Mouse (Mus musculus) neural tube, embryonic 15.5 days (tissue): Measurements from ENCODE around the gene Cuedc2. TPM values are rescaled to one million over a fixed set of nuclear protein-coding genes. Genes with fewer than 3 reads are reported as not detected.

Experiments
- ATAC-seq: fragments of 200-750 bp; cut with Nextera tagmentation; 2 replicates; pipeline ENCODE4 v1.8.0; 2017; ENCODE audit warnings: mild to moderate bottlenecking, moderate TSS enrichment, moderate library complexity; ENCODE audit not compliant: low FRiP score
- H3K27ac ChIP-seq: fragments of 300-500 bp; sonication (generic); replicated peaks from 2 replicates; pipeline ENCODE4 v1.5.1; 2015; ENCODE audit warnings: mild to moderate bottlenecking, inconsistent platforms
- H3K27me3 ChIP-seq: fragments of 300-500 bp; sonication (generic); replicated peaks from 2 replicates; pipeline ENCODE4 v1.6.1; 2015; ENCODE audit warnings: inconsistent platforms
- H3K36me3 ChIP-seq: fragments of 300-500 bp; sonication (generic); 2 replicates; pipeline ENCODE4 v1.6.1; 2015; ENCODE audit warnings: inconsistent platforms
- H3K4me1 ChIP-seq: fragments of 300-500 bp; sonication (generic); 2 replicates; pipeline ENCODE4 v1.6.1; 2015; ENCODE audit warnings: inconsistent platforms
- H3K4me2 ChIP-seq: fragments of 300-500 bp; sonication (generic); 2 replicates; pipeline ENCODE4 v1.6.1; 2015; ENCODE audit warnings: inconsistent platforms, mild to moderate bottlenecking, moderate library complexity
- H3K4me3 ChIP-seq: fragments of 300-500 bp; sonication (generic); replicated peaks from 2 replicates; pipeline ENCODE4 v1.5.1; 2015; ENCODE audit warnings: mild to moderate bottlenecking, inconsistent platforms
- H3K9ac ChIP-seq: fragments of 300-500 bp; sonication (generic); replicated peaks from 2 replicates; pipeline ENCODE4 v1.6.1; 2015; ENCODE audit warnings: mild to moderate bottlenecking, inconsistent platforms
- H3K9me3 ChIP-seq: fragments of 300-500 bp; sonication (generic); replicated peaks from 2 replicates; pipeline ENCODE4 v1.6.1; 2016; ENCODE audit warnings: inconsistent platforms
- WGBS: fragments of 180-500 bp; shearing (Covaris S2); methylation state at CpG from one replicate; pipeline ENCODE4 v1.1.7; 2015; ENCODE audit warnings: mixed read lengths; 5-methylcytosine and 5-hydroxymethylcytosine counted together
- polyA plus RNA-seq: library from polyadenylated mRNA; unstranded; fragments of >200 nt; fragmentation: Nextera tagmentation; extraction: Ambion mirVana; gene quantifications from 2 replicates; pipeline ENCODE4 v1.2.1, GENCODE M21; 2015

The Cuedc2 gene
- polyA plus RNA-seq, 1 experiment from 2014 or later: 350 TPM

DNA sequence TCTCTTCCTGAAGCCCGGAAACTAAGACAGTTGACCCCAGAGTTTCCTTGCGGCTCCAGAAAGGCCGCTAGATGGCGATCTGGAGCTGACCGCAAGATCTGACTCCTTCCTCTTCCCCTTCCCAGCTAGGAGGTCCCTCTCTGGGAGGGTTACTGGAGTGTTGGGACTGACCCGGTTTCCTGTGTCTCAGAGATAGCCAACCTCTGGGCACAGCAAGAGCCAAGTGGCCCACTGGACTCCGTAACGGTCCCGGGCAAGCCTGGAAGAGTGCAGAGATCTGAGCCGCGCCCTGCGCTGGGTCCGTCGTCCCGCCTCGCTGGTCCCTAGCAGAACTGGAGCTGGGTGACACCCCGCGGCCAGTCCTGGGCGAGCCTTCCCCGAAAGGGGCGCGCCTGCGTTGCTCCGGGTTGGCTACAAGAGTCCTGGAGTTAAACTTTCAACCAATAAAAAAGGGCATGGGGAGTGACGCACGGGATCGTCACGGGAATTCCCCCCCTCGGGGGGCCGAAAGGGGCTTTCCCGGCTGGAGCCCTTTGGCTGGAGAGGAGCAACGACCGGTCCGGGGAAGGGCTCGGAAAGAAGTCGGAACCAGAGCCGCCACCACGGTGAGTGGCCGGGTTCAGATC is 34.2 kb downstream of the Cuedc2 start, which contains the start of gene Nfkb2:
Gene Nfkb2, plus strand, starts transcription at position 105 of the 626 bp plus-strand sequence.
- H3K9me3 ChIP-seq: no peaks in the 10 kb centered on the region
- no peaks in the 10 kb centered on the region for H3K36me3 ChIP-seq
- ATAC-seq: peak; percentile 67
- H3K4me1 ChIP-seq: peaks cover 37% of the 10 kb centered on the region
- H3K9ac ChIP-seq: peak within 1 kb of the TSS; percentile 47
- peaks cover 42% of the 10 kb centered on the region for H3K27me3 ChIP-seq
- H3K4me2 ChIP-seq: peak within 1 kb of the TSS; percentile 93
- H3K4me3 ChIP-seq: peak within 1 kb of the TSS; percentile 47
- peak within 1 kb of the TSS; percentile 68 for H3K27ac ChIP-seq
- under 1% methylated on average over 39 of the region's 39 CpGs for WGBS

DNA sequence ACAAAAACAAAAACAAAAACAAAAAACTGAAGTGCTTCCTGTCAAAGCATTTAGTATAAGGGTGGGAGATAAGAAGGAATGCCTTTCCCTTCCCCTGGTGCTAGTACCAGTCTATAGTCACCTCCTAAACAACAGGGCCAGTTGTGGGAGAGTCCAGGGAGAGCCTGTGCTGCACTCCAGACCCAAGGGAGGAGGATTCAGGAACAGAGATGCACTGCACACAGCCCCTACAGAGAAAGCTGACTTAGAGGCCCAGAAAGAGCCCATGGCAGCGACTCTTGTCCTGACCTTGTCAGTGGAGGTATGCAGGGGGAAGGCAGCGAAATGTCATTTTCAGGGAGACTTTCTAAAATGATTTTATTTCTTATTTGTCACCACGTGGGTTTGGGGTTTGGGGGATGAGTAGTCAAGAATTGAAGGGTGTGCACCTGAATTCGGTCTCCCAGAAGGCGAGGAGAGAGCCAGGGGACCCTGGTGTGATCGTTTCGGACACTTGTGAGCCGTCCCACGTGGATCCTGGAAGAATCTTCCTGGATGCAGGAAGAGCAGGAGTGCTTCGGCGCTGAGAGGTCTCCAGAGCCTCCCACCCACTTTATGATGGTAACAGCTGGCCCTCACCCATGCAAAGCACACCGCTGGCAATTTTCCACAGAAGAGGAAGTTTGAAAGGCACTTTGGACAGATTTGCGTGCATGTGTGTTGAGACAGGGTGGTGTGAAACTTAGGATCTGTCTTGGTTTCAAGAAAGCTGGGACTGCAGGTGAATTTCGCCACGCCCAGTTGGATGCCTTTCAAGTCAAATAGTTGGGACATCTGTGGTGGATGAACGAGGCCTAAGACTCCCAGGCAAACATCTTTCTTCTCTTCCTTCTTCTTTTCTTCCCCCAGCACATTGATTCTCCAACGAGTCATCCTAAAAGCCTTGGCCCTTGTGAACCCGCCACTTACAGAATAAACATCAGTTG is 35.0 kb downstream of the Cuedc2 start:
- H3K36me3 ChIP-seq: no peaks in the 10 kb centered on the region
- no peaks in the 10 kb centered on the region for H3K9me3 ChIP-seq
- no peak overlapping the region for H3K27ac ChIP-seq
- peaks cover 41% of the 10 kb centered on the region for H3K27me3 ChIP-seq
- 59% methylated on average over 18 of the region's 18 CpGs for WGBS
- peaks cover 30% of the 10 kb centered on the region for H3K4me1 ChIP-seq
- H3K4me2 ChIP-seq: peak overlapping the region; percentile 93
- 0 out of 2 replicates have a peak overlapping the region, but pooled peaks have one; percentile 47 for H3K9ac ChIP-seq
- no peak for ATAC-seq
- H3K4me3 ChIP-seq: peak overlapping the region; percentile 47

DNA sequence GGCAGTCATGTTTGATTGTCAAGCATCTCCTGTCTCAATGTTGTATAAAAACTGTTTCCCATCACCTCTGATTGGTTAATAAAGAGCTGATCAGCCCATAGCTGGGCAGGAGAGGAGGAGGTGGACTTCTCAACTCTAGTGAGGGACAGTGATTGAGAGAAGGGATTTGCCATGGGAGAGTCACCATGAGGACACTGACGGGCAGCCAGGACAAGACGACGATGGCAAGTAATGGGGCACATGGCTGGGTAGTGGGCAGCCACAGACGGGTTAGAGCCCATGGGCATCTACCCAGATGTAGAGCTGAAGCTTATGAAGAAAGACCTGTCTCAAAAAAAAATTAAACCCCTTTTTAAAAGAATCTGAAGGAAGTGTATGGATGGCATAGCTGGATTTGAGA is 36.0 kb downstream of the Cuedc2 start:
- no peaks in the 10 kb centered on the region for H3K9me3 ChIP-seq
- no peak for ATAC-seq
- no peaks in the 10 kb centered on the region for H3K36me3 ChIP-seq
- no peak overlapping the region for H3K9ac ChIP-seq
- peaks cover 32% of the 10 kb centered on the region for H3K27me3 ChIP-seq
- H3K4me3 ChIP-seq: no peak overlapping the region
- WGBS: 90% methylated on average over 4 of the region's 4 CpGs
- H3K4me2 ChIP-seq: no peak overlapping the region
- H3K4me1 ChIP-seq: peaks cover 28% of the 10 kb centered on the region
- no peak overlapping the region for H3K27ac ChIP-seq

DNA sequence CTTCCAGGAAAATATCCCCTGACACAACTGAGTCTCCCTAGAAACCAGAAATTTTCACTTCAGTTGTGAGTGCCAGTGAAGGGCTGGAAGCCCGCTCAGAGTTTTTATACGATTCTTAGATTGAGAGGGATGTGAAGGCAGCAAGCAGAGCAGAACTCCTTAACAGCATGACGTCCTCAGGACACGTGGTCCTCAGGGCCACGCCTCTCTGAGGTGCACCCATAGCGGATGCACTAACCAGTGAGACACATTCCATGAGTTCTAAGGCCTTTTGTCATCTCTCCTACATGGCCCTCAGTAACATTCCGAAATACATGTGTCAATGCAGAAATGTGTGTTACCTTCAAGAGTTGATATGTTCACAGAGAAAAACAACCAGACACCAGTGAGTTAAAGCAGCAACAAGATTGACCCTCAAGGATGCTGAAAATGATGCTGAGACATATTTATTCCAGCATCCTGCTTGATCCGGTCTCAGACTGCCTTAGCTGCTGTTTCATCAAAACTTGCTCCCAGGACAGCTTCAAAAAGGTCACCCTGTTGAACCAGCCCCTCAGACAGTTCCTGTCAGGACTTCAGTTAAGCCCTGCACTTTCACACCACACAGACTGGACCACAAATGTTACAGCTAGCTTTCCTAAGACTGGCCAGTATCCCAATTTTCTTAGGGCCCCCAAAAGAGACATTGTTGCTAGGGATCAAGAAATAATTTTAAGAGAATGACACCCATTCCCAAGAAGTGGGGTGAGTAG is 38.0 kb downstream of the Cuedc2 start:
- no peak overlapping the region for H3K9ac ChIP-seq
- H3K4me1 ChIP-seq: peaks cover 19% of the 10 kb centered on the region
- H3K4me2 ChIP-seq: no peak overlapping the region
- no peaks in the 10 kb centered on the region for H3K36me3 ChIP-seq
- H3K4me3 ChIP-seq: no peak overlapping the region
- WGBS: 42% methylated on average over 8 of the region's 8 CpGs
- H3K9me3 ChIP-seq: no peaks in the 10 kb centered on the region
- H3K27ac ChIP-seq: no peak overlapping the region
- no peak for ATAC-seq
- H3K27me3 ChIP-seq: peaks cover 13% of the 10 kb centered on the region

DNA sequence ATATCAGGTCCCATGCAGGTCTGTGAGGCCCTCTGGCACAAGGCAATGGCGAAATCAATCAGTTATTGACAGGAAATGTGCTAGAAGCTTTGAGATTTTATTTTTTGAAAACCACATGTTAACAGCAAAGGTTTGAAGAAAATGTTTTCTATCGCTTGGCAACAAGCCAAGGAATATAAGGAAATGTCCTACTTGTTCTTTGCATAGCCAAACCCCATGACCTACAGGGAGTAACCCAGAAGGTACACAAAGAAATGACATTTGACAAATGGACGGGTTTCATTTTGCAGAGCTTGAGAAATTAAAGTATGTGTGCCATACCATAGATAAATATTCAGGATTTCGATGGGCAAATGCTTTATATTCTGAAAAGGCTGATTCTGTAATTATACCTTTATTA is 41.6 kb downstream of the Cuedc2 start:
- 75% methylated on average over 4 of the region's 4 CpGs for WGBS
- H3K4me2 ChIP-seq: no peak overlapping the region
- no peak overlapping the region for H3K4me3 ChIP-seq
- H3K4me1 ChIP-seq: no peaks in the 10 kb centered on the region
- H3K36me3 ChIP-seq: no peaks in the 10 kb centered on the region
- no peak overlapping the region for H3K27ac ChIP-seq
- no peak for ATAC-seq
- H3K27me3 ChIP-seq: no peaks in the 10 kb centered on the region
- H3K9ac ChIP-seq: no peak overlapping the region
- H3K9me3 ChIP-seq: no peaks in the 10 kb centered on the region

DNA sequence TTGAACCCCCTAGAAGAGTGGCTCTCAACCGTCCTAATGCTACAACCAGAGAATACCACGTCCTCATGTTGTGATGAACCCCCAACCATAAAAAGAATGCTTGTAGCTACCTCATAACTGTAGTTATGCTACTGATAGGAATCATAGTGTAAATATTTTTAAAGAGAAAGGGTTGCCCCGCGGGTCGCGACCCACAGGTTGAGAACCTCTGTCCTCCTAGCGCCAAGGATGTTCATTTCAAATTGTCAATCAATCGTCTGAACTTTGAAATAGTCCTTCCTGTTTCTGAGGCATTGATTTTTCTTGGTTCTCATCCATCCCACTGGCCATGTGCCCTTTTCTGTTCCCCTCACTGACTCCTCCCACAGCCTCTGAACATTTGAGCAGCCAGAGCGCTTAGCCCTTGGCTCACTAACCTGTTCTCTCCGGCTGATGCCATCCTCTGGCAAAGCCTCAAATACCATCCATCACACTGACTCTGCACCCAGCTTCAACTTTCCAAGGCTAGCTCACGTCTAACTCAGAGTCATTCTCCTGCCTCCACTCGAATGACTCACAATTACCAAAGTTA is 47.9 kb downstream of the Cuedc2 start:
- Histone ChIP-seq H3K4me3 (no peak overlapping the region), H3K9ac (no peak overlapping the region), H3K9me3 (no peaks in the 10 kb centered on the region), H3K4me2 (no peak overlapping the region), H3K36me3 (peaks cover 19% of the 10 kb centered on the region), H3K27ac (no peak overlapping the region), H3K27me3 (no peaks in the 10 kb centered on the region), H3K4me1 (no peaks in the 10 kb centered on the region)
- no peak for ATAC-seq
- WGBS: 71% methylated on average over 12 of the region's 12 CpGs

DNA sequence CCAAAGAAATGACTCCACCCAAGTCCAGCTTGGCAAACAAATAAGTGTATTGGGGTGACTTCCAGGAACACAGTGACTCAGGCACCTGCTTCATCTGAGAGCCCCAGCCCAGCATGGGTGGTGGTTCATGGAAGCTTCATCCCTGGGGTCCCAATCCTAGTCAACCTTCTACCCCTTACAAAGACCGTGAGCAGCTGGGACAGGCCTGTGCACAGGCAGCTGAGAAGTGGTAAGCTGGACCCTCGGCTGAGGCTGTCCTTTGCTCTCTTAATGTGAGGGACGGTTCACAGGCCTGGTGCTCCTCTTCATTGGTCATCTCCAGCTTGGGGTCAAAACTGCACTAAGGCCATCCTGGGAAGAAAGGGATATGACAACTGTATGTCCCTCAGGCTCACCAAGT is 50.9 kb downstream of the Cuedc2 start:
- 90% methylated on average over 3 of the region's 3 CpGs for WGBS
- no peak overlapping the region for H3K27ac ChIP-seq
- no peak overlapping the region for H3K4me2 ChIP-seq
- H3K36me3 ChIP-seq: peaks cover 47% of the 10 kb centered on the region
- no peak for ATAC-seq
- no peaks in the 10 kb centered on the region for H3K27me3 ChIP-seq
- no peak overlapping the region for H3K9ac ChIP-seq
- no peaks in the 10 kb centered on the region for H3K4me1 ChIP-seq
- H3K9me3 ChIP-seq: no peaks in the 10 kb centered on the region
- H3K4me3 ChIP-seq: no peak overlapping the region

DNA sequence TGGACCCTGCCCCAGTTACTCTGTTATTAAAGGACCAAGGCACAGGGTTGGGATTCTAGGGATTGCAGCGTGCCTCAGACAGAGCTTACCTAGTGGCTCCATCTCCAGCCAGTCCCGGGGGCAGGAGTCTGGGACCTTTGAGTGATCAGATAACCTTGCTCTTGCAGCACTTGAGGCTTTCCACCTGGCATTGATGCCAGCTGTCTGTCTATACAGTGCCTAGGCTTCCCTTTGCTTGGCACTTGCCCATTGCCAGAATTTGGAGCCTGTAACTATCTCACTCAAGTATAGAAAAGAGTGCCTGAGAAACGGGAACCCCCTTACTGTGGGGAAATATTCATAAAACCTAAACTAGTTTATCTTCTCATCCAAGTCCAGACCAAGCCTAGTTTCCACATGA is 51.6 kb downstream of the Cuedc2 start:
- Histone ChIP-seq H3K4me2 (no peak overlapping the region), H3K27ac (no peak overlapping the region), H3K27me3 (no peaks in the 10 kb centered on the region), H3K9me3 (no peaks in the 10 kb centered on the region), H3K4me1 (no peaks in the 10 kb centered on the region), H3K36me3 (peaks cover 54% of the 10 kb centered on the region), H3K9ac (no peak overlapping the region), H3K4me3 (no peak overlapping the region)
- WGBS: 91% methylated on average over 3 of the region's 3 CpGs
- no peak for ATAC-seq

DNA sequence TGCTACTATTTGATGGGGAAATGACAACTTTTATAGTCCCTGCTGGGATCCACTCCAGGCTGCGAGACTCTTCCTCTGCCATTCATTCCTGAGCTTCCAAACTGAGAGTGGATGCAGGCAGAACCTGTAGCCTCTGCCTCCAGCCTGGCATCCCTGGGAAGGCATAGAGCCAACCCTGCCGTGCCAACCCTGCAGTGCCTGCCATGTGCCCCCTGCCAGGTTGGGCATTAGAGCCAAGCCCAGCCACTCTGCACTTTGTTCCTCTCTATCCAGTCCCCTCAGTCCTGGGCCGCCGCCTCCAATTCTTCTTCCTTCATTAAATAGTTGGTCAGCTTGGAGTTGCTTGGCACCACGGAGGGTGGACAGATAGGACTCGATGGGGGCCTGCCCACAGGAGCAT is 52.5 kb downstream of the Cuedc2 start:
- no peak overlapping the region for H3K9ac ChIP-seq
- no peaks in the 10 kb centered on the region for H3K4me1 ChIP-seq
- no peak overlapping the region for H3K27ac ChIP-seq
- 83% methylated on average over 6 of the region's 6 CpGs for WGBS
- H3K27me3 ChIP-seq: no peaks in the 10 kb centered on the region
- no peak overlapping the region for H3K4me3 ChIP-seq
- no peak for ATAC-seq
- H3K36me3 ChIP-seq: peaks cover 62% of the 10 kb centered on the region
- H3K9me3 ChIP-seq: no peaks in the 10 kb centered on the region
- no peak overlapping the region for H3K4me2 ChIP-seq

DNA sequence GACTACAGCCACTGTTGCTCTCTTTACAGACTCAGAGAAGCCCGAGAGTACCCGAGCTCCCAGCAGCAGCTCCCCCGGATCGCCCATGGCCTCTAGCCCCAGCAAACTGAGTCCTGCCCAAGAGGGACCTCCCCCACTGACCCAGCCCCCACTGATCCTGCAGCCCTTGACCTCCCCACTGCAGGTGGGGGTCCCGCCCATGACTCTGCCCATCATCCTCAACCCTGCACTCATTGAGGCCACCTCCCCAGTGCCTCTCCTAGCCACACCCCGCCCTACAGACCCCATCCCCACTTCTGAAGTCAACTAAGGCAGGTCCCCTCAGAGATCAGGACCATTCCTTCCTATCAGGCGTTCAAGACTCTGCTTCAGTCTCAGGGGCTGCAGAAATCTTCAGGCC is 52.9 kb downstream of the Cuedc2 start:
- Histone ChIP-seq H3K4me3 (no peak overlapping the region), H3K9me3 (no peaks in the 10 kb centered on the region), H3K27me3 (no peaks in the 10 kb centered on the region), H3K4me1 (no peaks in the 10 kb centered on the region), H3K27ac (no peak overlapping the region), H3K9ac (no peak overlapping the region), H3K4me2 (no peak overlapping the region), H3K36me3 (peaks cover 65% of the 10 kb centered on the region)
- no peak for ATAC-seq
- 90% methylated on average over 7 of the region's 7 CpGs for WGBS

DNA sequence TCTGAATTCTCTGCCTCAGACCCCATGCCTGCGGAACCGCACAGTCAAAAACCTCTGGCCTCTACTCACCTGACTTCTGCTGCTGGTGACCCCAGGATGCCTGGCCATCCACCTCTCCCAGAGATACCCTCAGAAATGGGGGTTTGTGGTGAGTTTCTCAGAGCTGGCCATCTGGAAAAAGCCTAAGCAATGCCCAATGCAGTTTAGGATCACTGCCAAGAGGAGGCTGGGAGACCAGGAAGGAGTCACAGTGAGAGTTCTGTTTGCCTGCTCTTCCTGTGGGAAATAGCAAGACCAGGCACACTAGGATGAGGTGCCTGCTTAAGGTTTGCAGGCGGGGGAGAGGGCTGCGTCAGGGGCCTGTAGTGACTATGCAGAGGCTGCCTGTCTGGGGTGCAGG is 53.8 kb downstream of the Cuedc2 start:
- Histone ChIP-seq H3K27me3 (no peaks in the 10 kb centered on the region), H3K36me3 (peaks cover 75% of the 10 kb centered on the region), H3K9ac (no peak overlapping the region), H3K4me3 (no peak overlapping the region), H3K4me2 (no peak overlapping the region), H3K4me1 (no peaks in the 10 kb centered on the region), H3K9me3 (no peaks in the 10 kb centered on the region), H3K27ac (no peak overlapping the region)
- 99% methylated on average over 4 of the region's 4 CpGs for WGBS
- no peak for ATAC-seq
